Mouse (Mus musculus): ENCODE measurements around the gene Ifne. TPM values are rescaled to one million over a fixed set of nuclear protein-coding genes. Genes with fewer than 3 reads are reported as not detected.

Ifne gene
- polyA plus RNA-seq (2014; fragmentation: Nextera tagmentation; extraction: Ambion mirVana): not detected in 2 replicates

- Histone ChIP-seq H3K36me3 (ENCODE audit: control insufficient read depth, insufficient read depth, low read length) (no peaks in the 10 kb centered on the region), H3K27ac (ENCODE audit: low read depth, low read length) (no peak within 1 kb of the TSS), H3K9me3 (ENCODE audit: control insufficient read depth, low read length) (no peaks in the 10 kb centered on the region), H3K4me3 (ENCODE audit: low read depth, low read length) (no peak within 1 kb of the TSS), H3K4me1 (ENCODE audit: control insufficient read depth, insufficient read depth, low read length) (no peaks in the 10 kb centered on the region), H3K9ac (replicated peaks; ENCODE audit: low read depth, low read length) (no peak within 1 kb of the TSS), H3K27me3 (ENCODE audit: control insufficient read depth, insufficient read depth, low read length) (no peaks in the 10 kb centered on the region), H3K4me2 (ENCODE audit: low read depth, low read length) (no peak within 1 kb of the TSS)
- no peak for ATAC-seq (ENCODE audit: low read depth)
- WGBS: 76% methylated on average over 8 of the region's 8 CpGs
These were observed at the start of gene Ifne for GRCm38 (mm10) chr4:88880101-88880500. Gene Ifne, minus strand, starts transcription at chr4:88880201.

GRCm38 (mm10) chr4:88928341-88929102 lies 48.5 kb upstream of the Ifne start:
- Histone ChIP-seq H3K9me3 (ENCODE audit: control insufficient read depth, low read length) (no peaks in the 10 kb centered on the region), H3K4me3 (ENCODE audit: low read depth, low read length) (no peak overlapping the region), H3K4me2 (ENCODE audit: low read depth, low read length) (no peak overlapping the region), H3K9ac (replicated peaks; ENCODE audit: low read depth, low read length) (no peak overlapping the region), H3K4me1 (ENCODE audit: control insufficient read depth, insufficient read depth, low read length) (no peaks in the 10 kb centered on the region), H3K36me3 (ENCODE audit: control insufficient read depth, insufficient read depth, low read length) (no peaks in the 10 kb centered on the region), H3K27ac (ENCODE audit: low read depth, low read length) (no peak overlapping the region), H3K27me3 (ENCODE audit: control insufficient read depth, insufficient read depth, low read length) (no peaks in the 10 kb centered on the region)
- 51% methylated on average over 4 of the region's 4 CpGs for WGBS
- no peak for ATAC-seq (ENCODE audit: low read depth)

DNA sequence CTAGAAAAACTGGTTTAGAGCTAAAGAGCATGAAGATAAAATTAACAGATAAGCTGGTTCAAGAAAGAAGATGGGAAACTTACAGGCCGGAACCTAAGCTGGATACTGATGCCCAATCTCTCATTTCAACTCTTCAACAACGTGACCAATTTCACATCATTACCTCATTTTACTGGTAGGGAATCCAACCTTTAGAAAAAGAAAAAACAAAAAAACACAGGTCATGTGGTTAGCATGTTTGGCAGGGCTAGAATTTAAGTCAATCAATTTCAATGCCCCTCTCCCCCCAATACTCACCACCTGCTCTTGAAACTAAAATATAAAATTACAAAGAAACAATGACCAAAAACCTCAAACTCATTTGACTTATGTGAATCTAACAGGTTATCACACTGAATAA lies 47.8 kb upstream of the Ifne start:
- Histone ChIP-seq H3K9me3 (ENCODE audit: control insufficient read depth, low read length) (no peaks in the 10 kb centered on the region), H3K4me2 (ENCODE audit: low read depth, low read length) (no peak overlapping the region), H3K36me3 (ENCODE audit: control insufficient read depth, insufficient read depth, low read length) (no peaks in the 10 kb centered on the region), H3K27me3 (ENCODE audit: control insufficient read depth, insufficient read depth, low read length) (no peaks in the 10 kb centered on the region), H3K27ac (ENCODE audit: low read depth, low read length) (no peak overlapping the region), H3K4me3 (ENCODE audit: low read depth, low read length) (no peak overlapping the region), H3K4me1 (ENCODE audit: control insufficient read depth, insufficient read depth, low read length) (no peaks in the 10 kb centered on the region), H3K9ac (replicated peaks; ENCODE audit: low read depth, low read length) (no peak overlapping the region)
- 94% methylated on average over 2 of the region's 2 CpGs for WGBS
- ATAC-seq (ENCODE audit: low read depth): no peak

GRCm38 (mm10) chr4:88926637-88927036 lies 46.6 kb upstream of the Ifne start:
- Histone ChIP-seq H3K4me3 (ENCODE audit: low read depth, low read length) (no peak overlapping the region), H3K27ac (ENCODE audit: low read depth, low read length) (no peak overlapping the region), H3K4me2 (ENCODE audit: low read depth, low read length) (no peak overlapping the region), H3K4me1 (ENCODE audit: control insufficient read depth, insufficient read depth, low read length) (no peaks in the 10 kb centered on the region), H3K36me3 (ENCODE audit: control insufficient read depth, insufficient read depth, low read length) (no peaks in the 10 kb centered on the region), H3K9ac (replicated peaks; ENCODE audit: low read depth, low read length) (no peak overlapping the region), H3K9me3 (ENCODE audit: control insufficient read depth, low read length) (no peaks in the 10 kb centered on the region), H3K27me3 (ENCODE audit: control insufficient read depth, insufficient read depth, low read length) (no peaks in the 10 kb centered on the region)
- WGBS: 68% methylated on average over 1 of the region's 1 CpGs
- no peak for ATAC-seq (ENCODE audit: low read depth)

- no peaks in the 10 kb centered on the region for H3K27me3 ChIP-seq (ENCODE audit: control insufficient read depth, insufficient read depth, low read length)
- no peak overlapping the region for H3K9ac ChIP-seq (replicated peaks; ENCODE audit: low read depth, low read length)
- no peak overlapping the region for H3K4me2 ChIP-seq (ENCODE audit: low read depth, low read length)
- no peak overlapping the region for H3K4me3 ChIP-seq (ENCODE audit: low read depth, low read length)
- H3K4me1 ChIP-seq (ENCODE audit: control insufficient read depth, insufficient read depth, low read length): no peaks in the 10 kb centered on the region
- no peak for ATAC-seq (ENCODE audit: low read depth)
- no peaks in the 10 kb centered on the region for H3K36me3 ChIP-seq (ENCODE audit: control insufficient read depth, insufficient read depth, low read length)
- H3K9me3 ChIP-seq (ENCODE audit: control insufficient read depth, low read length): no peaks in the 10 kb centered on the region
- 82% methylated on average over 1 of the region's 1 CpGs for WGBS
- no peak overlapping the region for H3K27ac ChIP-seq (ENCODE audit: low read depth, low read length)
These were observed 46.1 kb upstream of the Ifne start for GRCm38 (mm10) chr4:88926082-88926481.

DNA sequence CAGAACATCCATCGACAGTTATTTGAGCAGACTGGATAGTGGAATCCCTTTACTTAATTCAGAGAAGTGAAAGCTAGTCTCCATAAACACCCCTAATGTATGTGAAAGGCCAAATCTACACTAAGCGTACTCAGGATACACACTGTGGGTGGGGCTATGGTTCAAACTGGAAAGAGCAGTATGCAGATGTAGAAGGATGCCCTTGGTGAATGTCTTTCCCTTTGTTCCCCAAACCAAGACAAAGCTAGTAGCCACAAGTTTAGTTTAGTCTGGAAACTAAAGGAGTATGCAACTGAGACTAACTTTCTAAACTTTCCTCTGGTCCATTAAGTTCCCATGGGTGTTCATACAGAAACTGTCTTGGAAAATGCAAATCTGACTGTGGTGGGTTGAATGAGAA lies 45.5 kb upstream of the Ifne start:
- 95% methylated on average over 2 of the region's 2 CpGs for WGBS
- Histone ChIP-seq H3K9ac (replicated peaks; ENCODE audit: low read depth, low read length) (no peak overlapping the region), H3K27ac (ENCODE audit: low read depth, low read length) (no peak overlapping the region), H3K4me2 (ENCODE audit: low read depth, low read length) (no peak overlapping the region), H3K9me3 (ENCODE audit: control insufficient read depth, low read length) (no peaks in the 10 kb centered on the region), H3K27me3 (ENCODE audit: control insufficient read depth, insufficient read depth, low read length) (no peaks in the 10 kb centered on the region), H3K4me1 (ENCODE audit: control insufficient read depth, insufficient read depth, low read length) (no peaks in the 10 kb centered on the region), H3K36me3 (ENCODE audit: control insufficient read depth, insufficient read depth, low read length) (no peaks in the 10 kb centered on the region), H3K4me3 (ENCODE audit: low read depth, low read length) (no peak overlapping the region)
- no peak for ATAC-seq (ENCODE audit: low read depth)

DNA sequence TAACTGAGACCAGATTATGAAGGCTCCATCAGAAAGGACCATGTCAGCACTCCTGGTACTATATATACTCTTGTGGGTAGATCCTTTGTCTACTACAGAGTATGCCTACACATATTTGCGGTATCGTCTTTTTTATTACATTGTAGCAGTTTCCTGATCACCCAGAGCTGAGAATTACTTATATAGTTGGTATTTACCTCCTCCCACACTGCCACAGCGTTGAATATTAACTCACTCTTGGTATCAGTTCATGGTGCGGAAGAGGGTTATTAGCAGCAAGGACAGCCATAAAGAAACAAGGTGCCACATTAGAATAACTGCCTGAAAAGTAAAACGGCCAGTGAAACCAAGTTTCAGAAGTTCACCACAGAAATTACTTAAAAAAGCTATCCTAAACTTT lies 41.3 kb upstream of the Ifne start:
- Histone ChIP-seq H3K9ac (replicated peaks; ENCODE audit: low read depth, low read length) (no peak overlapping the region), H3K4me2 (ENCODE audit: low read depth, low read length) (no peak overlapping the region), H3K27me3 (ENCODE audit: control insufficient read depth, insufficient read depth, low read length) (no peaks in the 10 kb centered on the region), H3K27ac (ENCODE audit: low read depth, low read length) (no peak overlapping the region), H3K36me3 (ENCODE audit: control insufficient read depth, insufficient read depth, low read length) (no peaks in the 10 kb centered on the region), H3K9me3 (ENCODE audit: control insufficient read depth, low read length) (no peaks in the 10 kb centered on the region), H3K4me3 (ENCODE audit: low read depth, low read length) (no peak overlapping the region), H3K4me1 (ENCODE audit: control insufficient read depth, insufficient read depth, low read length) (no peaks in the 10 kb centered on the region)
- 93% methylated on average over 5 of the region's 5 CpGs for WGBS
- ATAC-seq (ENCODE audit: low read depth): no peak

- Histone ChIP-seq H3K9me3 (ENCODE audit: control insufficient read depth, low read length) (no peaks in the 10 kb centered on the region), H3K27me3 (ENCODE audit: control insufficient read depth, insufficient read depth, low read length) (no peaks in the 10 kb centered on the region), H3K4me1 (ENCODE audit: control insufficient read depth, insufficient read depth, low read length) (no peaks in the 10 kb centered on the region), H3K27ac (ENCODE audit: low read depth, low read length) (no peak overlapping the region), H3K4me3 (ENCODE audit: low read depth, low read length) (no peak overlapping the region), H3K4me2 (ENCODE audit: low read depth, low read length) (no peak overlapping the region), H3K9ac (replicated peaks; ENCODE audit: low read depth, low read length) (no peak overlapping the region), H3K36me3 (ENCODE audit: control insufficient read depth, insufficient read depth, low read length) (no peaks in the 10 kb centered on the region)
- 92% methylated on average over 5 of the region's 5 CpGs for WGBS
- no peak for ATAC-seq (ENCODE audit: low read depth)
These were observed 37.9 kb upstream of the Ifne start for GRCm38 (mm10) chr4:88917770-88918460.

GRCm38 (mm10) chr4:88916306-88916705 lies 36.3 kb upstream of the Ifne start:
- Histone ChIP-seq H3K9ac (replicated peaks; ENCODE audit: low read depth, low read length) (no peak overlapping the region), H3K9me3 (ENCODE audit: control insufficient read depth, low read length) (no peaks in the 10 kb centered on the region), H3K27ac (ENCODE audit: low read depth, low read length) (no peak overlapping the region), H3K4me2 (ENCODE audit: low read depth, low read length) (no peak overlapping the region), H3K27me3 (ENCODE audit: control insufficient read depth, insufficient read depth, low read length) (no peaks in the 10 kb centered on the region), H3K4me1 (ENCODE audit: control insufficient read depth, insufficient read depth, low read length) (no peaks in the 10 kb centered on the region), H3K36me3 (ENCODE audit: control insufficient read depth, insufficient read depth, low read length) (no peaks in the 10 kb centered on the region), H3K4me3 (ENCODE audit: low read depth, low read length) (no peak overlapping the region)
- WGBS: 85% methylated on average over 4 of the region's 4 CpGs
- ATAC-seq (ENCODE audit: low read depth): no peak

All from neural tube, embryonic 14.5 days (tissue).